ENCODE assay signal across 8 mouse cellular contexts in the genomic region with DNA sequence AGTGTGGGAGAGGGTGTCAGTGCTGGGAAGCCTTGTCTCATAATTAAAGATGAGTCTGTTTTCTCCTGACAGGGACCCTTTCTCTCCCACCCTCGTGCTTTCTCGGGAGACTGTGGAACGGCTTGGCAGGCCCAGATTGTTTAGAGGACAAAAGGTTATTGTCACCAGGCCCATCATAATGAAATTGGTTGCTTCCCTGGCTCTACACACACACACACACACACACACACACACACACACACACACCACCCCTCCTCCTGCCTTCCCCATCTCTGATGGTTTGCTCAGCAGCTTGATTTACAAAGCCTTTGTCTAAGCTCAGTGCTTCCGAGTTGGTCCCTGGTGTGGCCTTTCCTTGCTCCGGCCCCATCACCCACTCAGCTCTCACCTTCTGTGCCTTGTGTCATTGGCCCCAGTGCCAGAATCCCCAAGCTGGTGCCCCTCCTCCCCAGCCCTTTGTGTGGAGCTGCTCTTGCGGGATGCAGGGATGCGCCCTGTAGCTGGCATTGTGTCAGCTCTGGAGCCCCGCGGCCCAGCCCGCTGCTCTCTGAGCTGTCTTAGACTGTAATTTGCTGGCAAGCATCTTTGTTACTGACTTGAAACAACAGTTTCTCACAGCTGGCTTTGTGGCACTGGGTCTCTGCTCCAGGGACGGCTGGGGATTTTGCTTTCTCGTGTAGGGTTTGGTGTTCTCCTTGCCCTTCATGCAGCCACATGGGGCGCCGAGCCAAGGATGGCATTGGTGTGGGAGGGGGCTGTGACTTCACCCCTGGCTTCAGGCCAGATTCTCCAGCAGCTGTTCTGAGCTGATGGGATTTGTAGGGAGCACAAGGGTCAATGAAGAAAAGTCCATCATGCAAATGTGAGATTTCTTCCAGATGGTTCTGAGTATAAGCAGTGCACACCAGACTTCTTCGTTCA.
DNase-seq lines count a peak whose midpoint lies in the region; ATAC-seq and TF ChIP-seq lines count a peak whose summit lies in the region.

No protein-coding gene starts in this region.

- peaks cover 35% of the 10 kb centered on the region for H3K4me1 ChIP-seq in cerebellum, adult 2 months (ENCODE audit: control insufficient read depth, insufficient read depth, low read length)
- peaks cover 52% of the 10 kb centered on the region for H3K4me1 ChIP-seq in forebrain, embryonic 16.5 days (replicated peaks; ENCODE audit: control insufficient read depth, insufficient read depth, low read length)

- 11% methylated on average over 15 of the region's 15 CpGs for WGBS in cerebellum, adult 2 months
- WGBS in forebrain, embryonic 16.5 days: 2% methylated on average over 15 of the region's 15 CpGs

- peak; percentile 82 for ATAC-seq in forebrain, embryonic 16.5 days
- ATAC-seq in CD4-positive, CD25-positive, alpha-beta regulatory T cell, adult 4 months: no peak

- H3K4me2 ChIP-seq in forebrain, embryonic 16.5 days (ENCODE audit: low read length): peak overlapping the region; percentile 44

- intact Hi-C loops in heart, postnatal 14 days (cut with DNase I): no loop called here

- DNase-seq in Muller cell, postnatal 12 days (ENCODE audit: inconsistent ontology term): peak; percentile 99
- DNase-seq in cerebellum, adult 2 months: peak; percentile 80 to 83
- DNase-seq in heart, postnatal 14 days: peak; percentile 54 to 72
- peak; percentile 79 to 86 for DNase-seq in kidney, postnatal 4 days
- peak; percentile 45 for DNase-seq in lung, postnatal 14 days
- DNase-seq in right cerebral cortex, postnatal 36 days (ENCODE audit: low spot score in 2 of 2): peak; percentile 33 to 38

- no peak overlapping the region for H3K4me3 ChIP-seq in cerebellum, adult 2 months (replicated peaks; ENCODE audit: insufficient read depth, low read depth, low read length)
- peak overlapping the region; percentile 10; the same call in 1 of the 2 replicates for H3K4me3 ChIP-seq in forebrain, embryonic 16.5 days (replicated peaks; ENCODE audit: low read length)

- no peaks in the 10 kb centered on the region for H3K27me3 ChIP-seq in cerebellum, adult 2 months (ENCODE audit: control insufficient read depth, insufficient read depth, low read length)
- H3K27me3 ChIP-seq in forebrain, embryonic 16.5 days (replicated peaks; ENCODE audit: control insufficient read depth, insufficient read depth, low read length): no peaks in the 10 kb centered on the region

- TF ChIP-seq CTCF in cerebellum, adult 2 months (IDR thresholded peaks at IDR 0.05; ENCODE audit: borderline replicate concordance, insufficient read depth, low read depth, low read length): no peak

- no peaks in the 10 kb centered on the region for H3K36me3 ChIP-seq in forebrain, embryonic 16.5 days (ENCODE audit: control insufficient read depth, insufficient read depth)

- H3K27ac ChIP-seq in cerebellum, adult 2 months (ENCODE audit: insufficient read depth, low read length): peak overlapping the region; percentile 91
- peak overlapping the region; percentile 97 for H3K27ac ChIP-seq in forebrain, embryonic 16.5 days (ENCODE audit: low read length)

- peak overlapping the region; percentile 54 for H3K9ac ChIP-seq in forebrain, embryonic 16.5 days (replicated peaks; ENCODE audit: low read depth, low read length)

- 0 out of 2 replicates have a peak, but pooled peaks have one; percentile 12 for TF ChIP-seq POLR2A in cerebellum, adult 2 months (IDR thresholded peaks at IDR 0.05; ENCODE audit: borderline replicate concordance, insufficient read depth, low read length)

- no peaks in the 10 kb centered on the region for H3K9me3 ChIP-seq in forebrain, embryonic 16.5 days (ENCODE audit: control insufficient read depth, low read length)

Comparison
In these comparisons a context has a peak if more than half of its experiments do, and no peak if none do; other contexts are left out.
1. DNase-seq: peak in every context shown above with its lines; median percentile 99 in Muller cell, postnatal 12 days; 82 in kidney, postnatal 4 days; 82 in cerebellum, adult 2 months; 63 in heart, postnatal 14 days; 45 in lung, postnatal 14 days; 36 in right cerebral cortex, postnatal 36 days.